Mouse (Mus musculus) thymus, postnatal 14 days (tissue): ENCODE data around the gene Mon1b.

Source experiments
- DNase-seq: peaks from one replicate; pipeline ENCODE4 v3.0.0; 2021

Gene Mon1b

GRCm38 (mm10) chr8:113674611-113675010 lies 39.2 kb downstream of the Mon1b start:
- no peak for DNase-seq

- no peak for DNase-seq
Measured at GRCm38 (mm10) chr8:113675281-113675680, 39.9 kb downstream of the Mon1b start.

DNA sequence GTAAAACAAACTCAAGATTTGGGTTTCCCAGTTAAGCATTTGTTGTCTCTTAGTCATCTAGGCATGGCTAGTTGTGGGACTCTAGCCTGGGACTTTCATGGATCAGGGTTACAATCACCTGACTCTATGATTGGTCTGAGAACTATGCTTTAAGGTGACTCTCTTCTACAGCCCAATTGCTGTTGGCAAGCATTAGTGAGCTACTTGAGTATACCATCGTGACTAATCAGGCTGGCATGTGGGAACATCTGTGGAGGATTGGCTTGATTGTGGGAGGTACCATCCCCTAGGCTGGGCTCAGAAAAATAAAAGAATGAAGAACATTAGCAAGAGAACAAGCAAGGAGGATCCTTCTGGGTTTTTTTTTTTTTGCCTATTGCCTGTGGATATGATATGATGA lies 41.4 kb downstream of the Mon1b start:
- DNase-seq = no peak

GRCm38 (mm10) chr8:113679361-113679760 lies 44.0 kb downstream of the Mon1b start:
- no peak for DNase-seq

- DNase-seq = no peak
Measured at GRCm38 (mm10) chr8:113687889-113688542, 52.6 kb downstream of the Mon1b start.

- DNase-seq = no peak
Measured at GRCm38 (mm10) chr8:113688543-113688915, 53.1 kb downstream of the Mon1b start.

DNA sequence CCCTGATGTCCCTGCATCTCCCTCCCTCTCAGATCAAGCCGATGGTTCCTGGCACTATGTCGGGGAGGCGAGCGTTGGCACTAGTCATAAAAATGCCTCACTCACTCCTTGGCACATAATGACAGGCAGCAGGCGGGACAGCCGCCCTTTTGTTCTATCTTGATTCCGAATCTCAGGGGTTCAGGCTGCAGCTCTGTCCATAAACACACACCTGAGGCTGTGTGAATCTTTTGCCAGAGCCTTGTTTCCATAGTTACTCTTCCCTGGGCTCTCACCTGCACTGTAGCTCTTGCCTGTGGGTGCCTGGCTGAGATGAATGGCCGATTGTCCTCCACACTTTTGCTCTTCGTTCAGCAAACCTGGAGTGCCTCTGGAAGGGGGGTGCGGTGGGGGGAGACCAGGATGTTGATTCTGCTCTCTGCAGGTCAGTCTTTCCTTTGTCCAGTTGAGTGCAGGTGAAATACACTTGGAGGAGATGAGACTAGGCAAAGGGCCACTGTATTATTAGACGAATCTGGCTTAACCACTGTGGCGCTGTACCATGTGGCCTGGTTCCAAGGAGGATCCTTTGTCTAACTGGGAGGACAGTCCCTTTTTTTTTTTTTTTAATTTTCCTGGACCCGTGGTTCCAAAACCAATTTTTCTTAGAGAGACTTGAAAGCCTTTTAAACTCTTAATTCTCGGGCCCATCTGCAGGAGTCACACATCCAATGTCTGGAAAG lies 56.4 kb downstream of the Mon1b start:
- DNase-seq = no peak
